Mouse (Mus musculus): ENCODE data around the gene Grxcr1.

The Grxcr1 gene

GRCm38 (mm10) chr5:68031744-68032143 lies at the start of gene Grxcr1:
Gene Grxcr1 (plus strand): TSS chr5:68031835.
- no peak for DNase-seq (ENCODE audit: low spot score in 2 of 2)

DNA sequence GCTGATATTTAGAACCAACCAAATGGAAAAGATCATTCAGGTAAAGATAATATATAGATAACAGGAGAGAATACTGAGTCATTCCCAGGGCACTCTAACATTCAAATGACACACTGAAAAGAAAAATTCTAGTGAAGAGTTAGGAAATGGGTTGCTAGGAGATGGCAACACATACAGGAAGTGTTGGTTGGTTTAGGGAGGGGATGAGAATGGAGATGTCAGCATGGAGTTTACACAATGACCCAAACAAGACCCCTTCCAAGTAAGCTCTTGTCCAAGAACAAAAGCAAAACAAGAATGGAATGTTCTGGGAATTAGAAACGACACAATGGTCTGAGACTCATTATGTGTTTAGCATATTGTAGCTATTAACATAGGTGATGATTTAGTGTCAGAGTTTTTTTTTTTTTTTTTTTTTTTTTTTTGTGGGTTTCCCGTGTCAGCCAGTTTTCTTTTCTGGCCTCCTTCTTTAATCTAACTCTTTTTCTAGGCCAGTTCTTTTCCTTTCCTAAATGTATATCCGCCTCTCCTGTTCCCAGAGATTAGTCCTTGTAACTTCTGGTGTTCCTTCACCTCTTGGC lies 49.6 kb upstream of the Grxcr1 start:
- no peak for DNase-seq (ENCODE audit: low spot score in 2 of 2)

DNA sequence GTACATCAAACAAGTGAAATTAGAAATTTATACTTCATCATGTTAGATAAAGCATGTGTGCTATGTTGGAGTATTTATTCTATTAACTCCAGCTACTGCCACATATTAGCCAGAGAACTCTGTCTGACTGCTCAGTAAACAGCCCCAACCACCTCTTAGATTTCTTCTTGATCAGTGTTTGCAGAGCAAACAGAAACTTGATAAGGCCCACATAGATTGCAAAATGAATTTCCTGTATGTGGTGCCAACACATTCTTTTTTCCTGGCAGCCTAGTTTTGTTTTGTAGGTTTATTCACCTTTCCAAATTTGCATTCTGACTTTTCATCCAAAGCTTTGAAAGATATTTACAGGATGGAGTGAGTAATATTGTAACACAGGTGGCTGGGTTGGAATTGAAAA lies 41.2 kb upstream of the Grxcr1 start:
- DNase-seq (ENCODE audit: low spot score in 2 of 2): no peak

- no peak for DNase-seq (ENCODE audit: low spot score in 2 of 2)
Measured at GRCm38 (mm10) chr5:68002611-68003010, 29.0 kb upstream of the Grxcr1 start.

GRCm38 (mm10) chr5:68003904-68004303 lies 27.7 kb upstream of the Grxcr1 start:
- no peak for DNase-seq (ENCODE audit: low spot score in 2 of 2)

DNA sequence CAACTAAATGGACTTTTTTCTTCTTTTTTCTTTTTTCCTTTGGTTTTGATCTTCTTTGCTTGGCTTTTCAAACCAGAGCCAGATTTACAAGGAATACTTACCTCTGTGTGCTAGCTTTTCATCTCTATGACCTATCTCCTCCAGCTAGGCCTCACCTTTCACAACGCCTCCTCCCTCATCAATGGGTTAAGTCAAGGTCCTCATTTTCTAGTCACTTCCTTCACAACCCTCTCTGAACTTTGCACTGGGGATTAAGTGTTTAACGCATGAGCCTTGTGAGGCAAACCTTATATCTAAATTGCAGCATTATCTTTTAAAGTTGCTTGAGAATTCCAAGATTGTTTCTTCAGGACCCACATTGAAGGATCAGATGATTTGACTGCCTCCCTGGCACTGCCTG lies 27.2 kb upstream of the Grxcr1 start:
- DNase-seq (ENCODE audit: low spot score in 2 of 2): no peak

DNA sequence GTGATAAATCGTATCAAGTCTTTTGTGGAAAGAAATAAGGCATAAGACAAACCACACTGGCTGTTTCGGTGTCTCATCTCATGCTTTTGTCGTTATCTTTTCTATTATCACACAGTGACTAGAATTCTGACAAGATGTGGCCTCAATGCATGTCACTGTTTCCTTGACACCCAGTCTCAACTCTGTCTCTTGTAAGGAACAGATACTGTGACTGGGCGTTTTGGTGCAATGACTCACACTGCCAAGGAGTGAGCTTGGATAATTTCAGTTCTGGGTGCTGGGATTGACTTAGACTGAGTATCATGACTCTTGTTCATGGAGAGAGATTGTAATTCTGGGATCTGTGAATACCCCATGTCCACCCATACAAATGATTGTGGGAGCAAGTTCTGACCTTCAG lies 24.6 kb upstream of the Grxcr1 start:
- no peak for DNase-seq (ENCODE audit: low spot score in 2 of 2)

DNA sequence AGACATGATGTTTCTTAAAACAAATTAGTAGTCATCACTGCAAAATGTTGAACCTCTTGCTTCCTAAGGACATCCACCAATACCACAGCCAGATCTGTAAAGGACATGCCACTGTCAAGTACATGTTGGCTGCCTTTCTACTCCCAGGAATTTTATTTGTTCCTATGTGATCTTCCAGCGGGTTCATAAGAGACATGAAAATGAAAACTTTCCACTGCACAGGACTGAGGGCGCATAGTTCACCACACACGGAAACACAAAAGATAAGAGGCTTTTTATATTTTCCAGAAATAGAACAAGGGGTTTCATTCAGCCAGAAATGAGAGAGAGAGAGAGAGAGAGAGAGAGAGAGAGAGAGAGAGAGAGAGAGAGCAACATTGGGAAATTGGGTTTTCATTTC lies 20.1 kb upstream of the Grxcr1 start:
- DNase-seq (ENCODE audit: low spot score in 2 of 2): no peak

GRCm38 (mm10) chr5:68012618-68013017 lies 19.0 kb upstream of the Grxcr1 start:
- DNase-seq (ENCODE audit: low spot score in 2 of 2): peak; percentile 59 to 84

DNA sequence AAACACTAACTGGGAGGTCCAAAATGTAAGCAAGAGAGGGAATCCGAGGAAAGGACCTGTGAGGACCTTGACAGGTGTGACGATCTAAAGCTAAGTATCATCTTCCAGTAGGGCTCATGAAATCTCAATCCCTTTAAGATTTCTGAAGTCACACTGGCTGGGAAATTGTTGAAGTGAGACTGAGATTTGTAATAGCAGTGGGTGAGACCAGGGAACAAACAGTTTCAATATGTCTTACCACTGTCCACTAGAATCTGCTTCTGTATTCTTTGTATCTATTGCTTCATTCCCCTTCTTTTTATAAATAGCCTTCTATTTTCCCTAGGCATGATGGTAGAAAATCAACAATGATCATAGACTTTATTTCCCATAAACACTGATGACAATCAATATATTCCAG lies 10.8 kb upstream of the Grxcr1 start:
- DNase-seq (ENCODE audit: low spot score in 2 of 2): no peak

DNA sequence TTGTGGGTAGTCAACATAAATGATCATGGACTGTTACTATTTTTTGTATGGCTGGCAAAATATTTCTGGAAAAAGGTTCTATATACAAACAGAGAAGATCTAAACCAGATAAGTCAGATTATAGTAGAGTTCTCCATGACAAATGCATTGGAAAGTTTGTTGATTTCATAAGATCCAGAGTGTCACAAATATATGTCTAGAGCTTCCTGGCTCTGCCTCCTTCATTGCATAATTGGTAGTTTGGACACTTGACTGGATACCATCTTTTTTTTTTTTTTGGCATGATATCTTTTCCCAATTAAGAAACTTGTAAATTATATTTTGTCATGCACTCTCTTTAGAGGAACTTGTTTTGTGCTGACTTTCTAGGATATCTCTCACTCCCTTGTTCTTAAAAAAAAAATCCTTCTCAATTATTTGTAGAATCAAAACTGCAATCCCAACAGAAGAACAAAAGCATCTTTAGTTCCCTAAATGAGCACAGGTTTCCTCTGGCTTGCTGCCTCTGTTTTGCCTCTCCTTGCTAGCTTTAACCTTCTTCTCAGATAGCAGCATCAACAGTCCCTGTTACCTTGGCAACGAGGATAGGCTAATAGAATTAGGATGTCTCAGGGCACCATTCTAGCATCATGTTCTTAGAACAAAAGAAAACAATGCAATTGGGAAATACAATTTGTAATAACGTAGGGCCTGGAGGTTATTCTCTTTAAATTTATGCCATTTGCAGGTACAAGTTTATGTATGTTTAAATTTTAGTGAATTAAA lies 4.8 kb upstream of the Grxcr1 start:
- no peak for DNase-seq (ENCODE audit: low spot score in 2 of 2)

GRCm38 (mm10) chr5:68027474-68027873 lies 4.2 kb upstream of the Grxcr1 start:
- DNase-seq (ENCODE audit: low spot score in 2 of 2): no peak

GRCm38 (mm10) chr5:68033345-68033744 lies 1.7 kb downstream of the Grxcr1 start:
- no peak for DNase-seq (ENCODE audit: low spot score in 2 of 2)

DNA sequence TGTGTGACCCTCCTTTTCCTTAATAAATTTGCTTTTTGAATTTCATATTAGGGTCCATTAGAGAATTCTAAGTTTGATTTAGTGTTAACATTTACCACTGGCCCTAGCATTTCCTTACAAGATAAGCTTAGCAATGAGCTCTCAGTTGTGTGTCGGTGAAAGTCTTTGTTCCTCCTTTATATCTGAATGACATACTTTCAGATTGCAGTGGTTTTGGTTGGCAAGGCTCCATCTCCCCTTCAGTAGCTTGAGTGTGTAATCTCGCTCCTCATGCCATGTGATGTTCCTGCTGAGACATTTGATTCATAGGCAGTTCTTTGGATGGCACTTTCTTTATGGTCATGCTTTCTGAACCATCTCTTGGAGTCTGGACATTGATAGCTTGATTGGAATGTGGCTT lies 7.4 kb downstream of the Grxcr1 start:
- no peak for DNase-seq (ENCODE audit: low spot score in 2 of 2)

GRCm38 (mm10) chr5:68043339-68043738 lies 11.7 kb downstream of the Grxcr1 start:
- no peak for DNase-seq (ENCODE audit: low spot score in 2 of 2)

GRCm38 (mm10) chr5:68048783-68049182 lies 17.1 kb downstream of the Grxcr1 start:
- peak in 1 of 2 experiments; percentile 13 for DNase-seq (ENCODE audit: low spot score in 2 of 2)

DNA sequence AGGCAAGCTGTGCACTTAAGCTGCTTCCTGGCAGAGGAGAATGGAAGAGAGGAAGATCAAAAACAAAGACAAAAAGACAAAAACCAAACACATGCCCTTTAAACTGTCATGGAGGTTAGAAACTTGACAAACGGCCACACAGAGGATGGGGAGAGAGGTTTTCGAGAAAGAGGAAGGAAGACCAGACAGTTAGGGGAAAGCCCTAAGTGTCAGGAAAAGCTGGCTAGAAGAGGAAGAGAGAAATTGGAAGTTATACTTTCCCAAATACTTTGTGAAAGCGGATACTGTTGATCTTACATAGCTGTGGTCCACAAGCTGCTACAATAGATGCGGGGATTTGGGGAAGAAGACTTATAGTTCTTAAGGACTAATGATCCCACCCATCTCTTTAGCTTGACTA lies 17.9 kb downstream of the Grxcr1 start:
- DNase-seq (ENCODE audit: low spot score in 2 of 2): no peak

GRCm38 (mm10) chr5:68051101-68051500 lies 19.5 kb downstream of the Grxcr1 start:
- DNase-seq (ENCODE audit: low spot score in 2 of 2): no peak

- DNase-seq (ENCODE audit: low spot score in 2 of 2): no peak
Measured at GRCm38 (mm10) chr5:68057574-68057973, 25.9 kb downstream of the Grxcr1 start.

DNA sequence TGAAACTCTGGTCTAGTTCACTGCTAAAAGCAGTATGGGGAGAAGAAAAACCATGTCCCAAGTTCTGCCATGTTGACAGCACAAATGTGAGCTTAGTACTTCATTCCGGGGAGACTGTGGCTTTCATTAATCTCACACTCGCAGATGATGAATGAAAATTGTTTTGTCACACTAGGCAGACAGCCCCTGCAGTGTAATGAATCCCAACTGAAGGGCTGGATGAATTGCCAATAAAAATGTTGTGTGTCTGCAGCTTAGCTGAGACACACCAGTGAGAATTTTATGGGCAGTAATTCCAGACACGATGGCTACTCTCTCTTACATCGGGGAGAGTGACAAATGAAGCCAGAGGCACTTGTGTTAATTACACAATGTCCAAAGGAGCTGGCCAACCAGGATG lies 37.1 kb downstream of the Grxcr1 start:
- DNase-seq (ENCODE audit: low spot score in 2 of 2): no peak

DNA sequence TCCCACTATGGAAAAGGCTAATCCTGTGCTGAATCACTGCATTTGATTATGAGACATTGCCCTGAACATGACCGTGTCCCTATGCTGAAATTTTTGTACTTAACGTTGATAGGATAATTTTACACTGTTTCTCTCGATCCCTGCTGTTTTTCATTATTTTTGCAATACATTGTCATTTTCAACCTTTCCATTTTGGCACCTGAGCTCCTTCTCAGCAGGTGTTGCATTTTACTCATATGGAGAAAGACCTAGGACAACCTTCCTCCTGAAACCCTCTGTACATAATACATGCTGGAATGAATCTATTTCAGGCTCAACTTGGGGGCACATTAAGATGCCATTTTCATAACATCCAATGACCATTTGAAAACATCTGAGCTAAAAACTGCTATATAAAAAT lies 38.7 kb downstream of the Grxcr1 start:
- DNase-seq (ENCODE audit: low spot score in 2 of 2): no peak

DNA sequence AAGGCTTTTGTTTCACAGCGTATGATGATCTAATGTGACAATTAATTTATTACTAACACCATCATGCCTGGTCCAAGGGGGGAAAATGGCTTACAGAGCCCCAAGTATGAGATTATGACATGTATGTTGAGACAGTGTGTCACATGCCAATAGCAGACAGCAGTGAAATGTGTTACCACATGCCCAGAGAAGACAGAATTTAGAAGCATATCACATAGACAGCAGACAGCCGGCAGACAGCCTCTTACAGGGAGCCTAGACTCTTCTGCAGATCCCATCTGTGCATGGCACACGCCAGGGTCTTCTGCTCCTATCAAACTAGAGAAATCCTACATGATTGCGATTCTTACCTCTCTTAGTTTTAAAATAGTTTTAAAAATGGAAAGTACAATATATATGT lies 40.2 kb downstream of the Grxcr1 start:
- DNase-seq (ENCODE audit: low spot score in 2 of 2): no peak

GRCm38 (mm10) chr5:68086535-68087098 lies 55.0 kb downstream of the Grxcr1 start:
- no peak for DNase-seq (ENCODE audit: low spot score in 2 of 2)

Data from spleen, postnatal 10 days (tissue).